Mouse (Mus musculus) forebrain, embryonic 12.5 days (tissue): ENCODE data around the gene Mxi1. TPM values are rescaled to one million over a fixed set of nuclear protein-coding genes. Genes with fewer than 3 reads are reported as not detected.
A peak's percentile ranks its signal among the peaks of the same experiment; 100 is the strongest.

Experiments
- ATAC-seq: fragments of 200-750 bp; cut with Nextera tagmentation; 2 replicates; pipeline ENCODE4 v1.8.0; 2017; ENCODE audit warnings: moderate TSS enrichment; ENCODE audit not compliant: low FRiP score
- H3K27ac ChIP-seq: fragments of 300-500 bp; sonication (generic); 2 replicates; pipeline ENCODE4 v1.5.1; 2016; ENCODE audit warnings: mild to moderate bottlenecking
- H3K27me3 ChIP-seq: fragments of 300-500 bp; sonication (generic); 2 replicates; pipeline ENCODE4 v1.6.1; 2016; ENCODE audit warnings: mild to moderate bottlenecking
- H3K36me3 ChIP-seq: fragments of 300-500 bp; sonication (generic); replicated peaks from 2 replicates; pipeline ENCODE4 v1.6.1; 2016; ENCODE audit warnings: mild to moderate bottlenecking
- H3K4me1 ChIP-seq: fragments of 300-500 bp; sonication (generic); 2 replicates; pipeline ENCODE4 v1.6.1; 2016
- H3K4me2 ChIP-seq: fragments of 300-500 bp; sonication (generic); 2 replicates; pipeline ENCODE4 v1.6.1; 2016; ENCODE audit warnings: mild to moderate bottlenecking, moderate library complexity
- H3K4me3 ChIP-seq: fragments of 300-500 bp; sonication (generic); replicated peaks from 2 replicates; pipeline ENCODE4 v1.5.1; 2016; ENCODE audit warnings: mild to moderate bottlenecking
- H3K9ac ChIP-seq: fragments of 300-500 bp; sonication (generic); 2 replicates; pipeline ENCODE4 v1.6.1; 2016; ENCODE audit warnings: mild to moderate bottlenecking
- H3K9me3 ChIP-seq: fragments of 300-500 bp; sonication (generic); 2 replicates; pipeline ENCODE4 v1.6.1; 2016
- WGBS: fragments of 180-500 bp; shearing (Covaris S2); methylation state at CpG from one replicate; pipeline ENCODE4 v1.1.7; 2016; 5-methylcytosine and 5-hydroxymethylcytosine counted together
- polyA plus RNA-seq: library from polyadenylated mRNA; unstranded; fragments of >200 nt; fragmentation: Nextera tagmentation; extraction: Ambion mirVana; gene quantifications from 2 replicates; pipeline ENCODE4 v1.2.1, GENCODE M21; 2016

Mxi1 gene
- polyA plus RNA-seq, 1 experiment from 2014 or later = 62.4 TPM

DNA sequence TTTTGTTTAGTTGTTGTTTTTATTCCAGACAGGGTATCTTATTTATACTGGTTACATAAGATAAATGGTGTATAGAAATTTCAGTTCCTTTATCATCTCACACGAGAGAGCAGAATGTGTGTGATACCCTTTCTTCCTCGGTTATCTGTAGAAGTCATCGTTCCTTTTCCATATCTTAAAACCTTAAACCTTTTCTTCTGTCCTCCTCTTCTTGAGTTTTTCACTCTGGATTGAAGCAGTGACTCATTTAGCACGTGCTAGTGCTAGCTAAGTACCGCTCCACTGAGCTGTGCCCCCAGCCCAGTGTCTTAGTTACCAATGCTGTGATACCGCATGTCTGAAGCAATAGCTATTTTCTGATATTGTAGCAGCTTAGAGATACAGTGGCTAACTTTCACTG, 23.4 kb downstream of the Mxi1 start:
- no peak overlapping the region for H3K4me3 ChIP-seq
- H3K4me2 ChIP-seq = no peak overlapping the region
- H3K27me3 ChIP-seq = no peaks in the 10 kb centered on the region
- WGBS = 97% methylated on average over 6 of the region's 6 CpGs
- peaks cover 12% of the 10 kb centered on the region for H3K4me1 ChIP-seq
- no peak for ATAC-seq
- peaks cover 41% of the 10 kb centered on the region for H3K36me3 ChIP-seq
- no peak overlapping the region for H3K27ac ChIP-seq
- no peak overlapping the region for H3K9ac ChIP-seq
- no peaks in the 10 kb centered on the region for H3K9me3 ChIP-seq

DNA sequence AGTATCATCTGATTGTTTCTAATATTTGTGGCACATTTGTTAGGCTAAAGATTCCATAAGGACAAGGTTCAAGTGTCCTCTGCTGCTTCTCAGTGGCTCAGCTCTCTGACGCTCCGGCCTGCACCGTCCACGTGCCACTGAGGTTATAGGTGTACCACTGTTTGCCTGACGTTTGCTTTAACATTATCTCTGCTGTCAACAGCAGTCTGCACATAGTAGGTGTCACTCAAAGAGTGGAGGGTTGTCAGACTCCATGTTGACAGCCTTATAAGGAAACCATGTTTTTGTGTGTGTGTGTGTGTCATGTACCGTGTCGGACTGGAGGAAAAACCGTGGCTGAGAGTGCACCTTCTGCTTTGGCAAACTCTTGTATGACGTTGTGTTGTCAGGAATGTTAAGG, 24.9 kb downstream of the Mxi1 start:
- H3K27ac ChIP-seq = no peak overlapping the region
- H3K9ac ChIP-seq = no peak overlapping the region
- H3K9me3 ChIP-seq = no peaks in the 10 kb centered on the region
- peaks cover 11% of the 10 kb centered on the region for H3K4me1 ChIP-seq
- no peak overlapping the region for H3K4me2 ChIP-seq
- WGBS = 96% methylated on average over 9 of the region's 9 CpGs
- H3K36me3 ChIP-seq = peaks cover 41% of the 10 kb centered on the region
- no peak for ATAC-seq
- H3K27me3 ChIP-seq = no peaks in the 10 kb centered on the region
- H3K4me3 ChIP-seq = no peak overlapping the region

DNA sequence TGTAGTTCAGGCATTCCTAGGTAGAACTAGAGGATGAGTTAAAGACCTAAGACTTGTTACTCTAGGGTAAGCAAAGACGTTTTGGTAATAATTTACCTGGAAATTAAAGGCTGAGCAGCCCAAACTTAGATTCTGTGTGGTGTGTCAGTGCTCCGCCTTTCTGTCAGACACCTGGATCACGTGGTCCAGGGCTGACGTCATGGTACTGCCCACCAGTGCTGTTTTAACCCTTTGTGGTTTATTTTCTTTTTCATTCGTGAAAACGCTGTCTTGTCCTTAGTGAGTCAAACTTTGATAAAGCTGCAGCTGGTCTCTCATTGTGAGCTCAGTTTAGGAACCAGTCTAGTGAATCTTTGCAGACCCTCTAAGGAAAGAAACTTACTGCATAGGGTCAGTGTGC, 30.1 kb downstream of the Mxi1 start:
- no peak overlapping the region for H3K4me2 ChIP-seq
- 21% methylated on average over 6 of the region's 6 CpGs for WGBS
- peaks cover 25% of the 10 kb centered on the region for H3K4me1 ChIP-seq
- no peak overlapping the region for H3K4me3 ChIP-seq
- no peaks in the 10 kb centered on the region for H3K9me3 ChIP-seq
- no peak overlapping the region for H3K27ac ChIP-seq
- peaks cover 13% of the 10 kb centered on the region for H3K36me3 ChIP-seq
- no peaks in the 10 kb centered on the region for H3K27me3 ChIP-seq
- H3K9ac ChIP-seq = no peak overlapping the region
- ATAC-seq = 0 out of 2 replicates have a peak, but pooled peaks have one; percentile 46

DNA sequence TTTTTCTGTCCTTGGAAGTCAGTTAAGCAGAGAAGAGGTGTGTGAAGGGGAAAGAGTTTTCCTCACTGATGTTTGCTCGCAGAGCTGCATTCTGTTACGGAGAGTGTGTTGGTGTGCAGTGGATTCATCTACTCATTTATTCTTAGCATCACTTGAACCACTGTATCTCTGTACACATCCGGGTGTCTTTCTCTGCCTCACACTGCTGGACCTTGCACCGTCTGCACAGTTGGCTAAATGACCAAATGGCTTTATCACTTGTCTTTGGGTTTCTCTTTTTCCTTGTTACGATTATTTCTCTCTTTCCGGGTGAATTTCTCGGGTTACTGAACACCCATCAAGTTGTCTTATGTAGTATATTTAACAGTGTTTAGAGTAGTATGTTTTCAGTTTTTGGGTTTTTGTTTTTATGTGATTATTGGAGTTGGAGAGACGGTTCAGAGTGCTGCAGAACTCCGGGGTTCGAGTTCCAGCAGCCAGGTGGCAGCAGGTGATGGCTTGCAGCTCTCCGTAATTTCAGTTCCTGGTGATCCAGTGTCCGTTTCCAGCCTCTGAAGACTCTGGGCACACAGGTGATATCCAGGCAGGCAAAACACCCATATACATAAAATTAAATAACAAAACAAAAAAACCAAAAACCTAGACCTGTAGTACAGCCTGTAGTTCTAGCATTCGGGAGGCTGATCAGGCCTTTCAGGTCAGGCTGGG, 33.0 kb downstream of the Mxi1 start:
- no peaks in the 10 kb centered on the region for H3K9me3 ChIP-seq
- H3K4me1 ChIP-seq = peaks cover 30% of the 10 kb centered on the region
- no peak overlapping the region for H3K9ac ChIP-seq
- peaks cover 11% of the 10 kb centered on the region; the same call in 1 of the 2 replicates for H3K36me3 ChIP-seq
- H3K27ac ChIP-seq = peak overlapping the region; percentile 20; the same call in 1 of the 2 replicates
- no peaks in the 10 kb centered on the region for H3K27me3 ChIP-seq
- no peak overlapping the region for H3K4me3 ChIP-seq
- ATAC-seq = no peak
- 93% methylated on average over 13 of the region's 13 CpGs for WGBS
- H3K4me2 ChIP-seq = no peak overlapping the region

DNA sequence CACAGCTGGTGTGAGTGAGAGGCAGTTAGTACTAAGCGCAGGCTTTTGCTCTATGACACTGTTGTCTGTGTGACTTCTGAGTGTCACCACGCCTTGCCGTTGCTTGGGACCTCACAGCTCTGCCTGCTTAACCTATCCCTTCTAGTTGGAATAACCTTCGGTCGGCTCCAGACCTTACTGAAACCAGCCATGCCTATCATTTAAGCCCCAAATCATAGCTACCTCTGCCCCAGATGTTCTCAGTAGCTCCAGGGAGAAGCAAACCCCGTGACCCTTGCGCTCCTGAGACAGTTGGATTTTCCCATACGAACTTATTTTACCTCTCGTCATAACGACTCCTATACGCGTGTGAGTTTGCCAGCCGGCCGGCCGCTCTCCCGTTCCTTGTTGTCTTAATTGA, 33.7 kb downstream of the Mxi1 start:
- Histone ChIP-seq H3K27ac (peak overlapping the region; percentile 20; the same call in 1 of the 2 replicates), H3K9ac (no peak overlapping the region)
- 80% methylated on average over 16 of the region's 16 CpGs for WGBS

DNA sequence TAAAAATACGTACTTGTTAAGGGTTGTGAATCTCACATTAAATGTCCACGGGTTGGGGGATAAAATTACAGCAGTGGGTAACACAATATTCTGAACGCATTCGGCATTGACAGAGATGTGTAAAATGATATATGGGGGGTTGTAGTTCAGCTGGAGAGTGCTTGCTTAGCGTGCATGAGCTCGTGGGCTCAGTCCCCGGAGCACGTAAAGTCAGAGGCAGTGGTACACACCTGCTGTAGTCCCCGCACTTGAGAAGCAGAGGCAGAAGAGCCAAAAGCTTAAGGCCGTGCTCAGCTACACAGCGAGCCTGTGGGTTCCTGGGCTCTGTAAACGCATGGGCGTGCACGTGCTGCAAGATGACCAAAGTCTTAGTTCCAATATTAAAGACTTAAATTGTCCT, 35.4 kb downstream of the Mxi1 start:
- 82% methylated on average over 14 of the region's 14 CpGs for WGBS
- H3K4me1 ChIP-seq = peaks cover 22% of the 10 kb centered on the region
- H3K4me3 ChIP-seq = no peak overlapping the region
- no peak overlapping the region for H3K4me2 ChIP-seq
- 0 out of 2 replicates have a peak overlapping the region, but pooled peaks have one; percentile 33 for H3K27ac ChIP-seq
- H3K9me3 ChIP-seq = no peaks in the 10 kb centered on the region
- H3K27me3 ChIP-seq = no peaks in the 10 kb centered on the region
- ATAC-seq = no peak
- H3K36me3 ChIP-seq = peaks cover 22% of the 10 kb centered on the region
- no peak overlapping the region for H3K9ac ChIP-seq

More for the DNA sequence above, 33.7 kb downstream of the Mxi1 start:
- Histone ChIP-seq H3K4me1 (peaks cover 30% of the 10 kb centered on the region), H3K4me2 (peak overlapping the region; percentile 17; the same call in 1 of the 2 replicates), H3K27me3 (no peaks in the 10 kb centered on the region), H3K36me3 (peaks cover 14% of the 10 kb centered on the region; the same call in 1 of the 2 replicates), H3K4me3 (no peak overlapping the region), H3K9me3 (no peaks in the 10 kb centered on the region)
- no peak for ATAC-seq

DNA sequence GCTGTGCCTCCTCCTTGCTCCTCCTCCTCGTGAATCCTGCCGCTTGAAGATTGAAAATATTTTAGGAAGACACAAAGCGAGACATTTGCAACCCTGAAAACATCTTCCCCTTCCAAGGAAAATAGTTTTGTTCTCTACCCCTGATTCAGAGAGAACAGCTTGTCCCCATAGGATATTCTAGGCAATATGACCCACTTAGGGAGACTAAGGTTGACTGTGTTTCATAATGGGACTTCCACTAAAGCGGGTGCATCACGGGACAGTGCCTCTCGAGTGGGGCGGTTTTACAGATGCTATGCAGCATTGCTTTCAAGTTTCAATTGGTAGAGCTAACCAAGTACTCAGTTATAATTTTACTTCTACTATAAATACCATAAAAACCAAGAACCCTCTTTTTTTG, 43.5 kb downstream of the Mxi1 start:
- H3K9me3 ChIP-seq = no peaks in the 10 kb centered on the region
- H3K27ac ChIP-seq = no peak overlapping the region
- H3K4me3 ChIP-seq = no peak overlapping the region
- no peak overlapping the region for H3K9ac ChIP-seq
- H3K4me2 ChIP-seq = no peak overlapping the region
- WGBS = 86% methylated on average over 7 of the region's 7 CpGs
- ATAC-seq = no peak
- H3K27me3 ChIP-seq = no peaks in the 10 kb centered on the region
- peaks cover 7% of the 10 kb centered on the region for H3K4me1 ChIP-seq
- H3K36me3 ChIP-seq = peaks cover 22% of the 10 kb centered on the region

DNA sequence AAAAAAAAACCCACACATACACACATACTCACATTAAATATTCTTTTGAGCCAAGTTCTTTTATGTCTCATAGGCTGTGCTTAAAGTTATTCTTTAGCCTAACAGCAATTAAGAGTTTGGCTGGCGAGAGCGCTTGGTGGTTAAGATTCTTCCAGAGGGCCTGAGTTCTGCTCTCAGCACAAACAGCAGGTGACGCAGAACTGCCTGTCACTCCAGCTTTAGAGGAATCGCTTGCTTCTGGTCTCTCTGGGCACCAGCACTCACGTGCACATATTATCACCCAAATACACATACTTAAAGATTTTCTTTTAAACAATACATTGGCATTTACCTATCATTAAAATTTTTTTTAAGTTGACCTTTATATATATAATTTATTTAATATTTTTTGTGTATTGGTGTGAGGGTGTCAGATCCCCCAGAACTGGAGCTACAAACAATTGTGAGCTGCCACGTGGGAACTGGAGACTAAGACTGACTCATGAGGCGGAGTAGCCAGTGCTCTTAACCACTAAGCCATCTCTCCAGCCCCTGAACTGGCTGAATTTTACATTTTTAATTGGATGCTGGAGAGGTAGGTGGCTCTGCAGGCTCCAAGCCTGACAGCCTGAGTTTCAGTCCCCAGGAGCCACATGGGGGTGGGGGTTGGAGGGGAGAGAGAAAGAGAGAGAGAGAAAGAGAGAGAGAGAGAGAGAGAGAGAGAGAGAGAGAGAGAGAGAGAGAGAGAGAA, 44.1 kb downstream of the Mxi1 start:
- 62% methylated on average over 7 of the region's 7 CpGs for WGBS
- Histone ChIP-seq H3K27me3 (no peaks in the 10 kb centered on the region), H3K9me3 (no peaks in the 10 kb centered on the region), H3K4me1 (peaks cover 13% of the 10 kb centered on the region), H3K27ac (no peak overlapping the region), H3K36me3 (peaks cover 22% of the 10 kb centered on the region), H3K4me3 (no peak overlapping the region), H3K4me2 (no peak overlapping the region), H3K9ac (no peak overlapping the region)
- ATAC-seq = no peak

DNA sequence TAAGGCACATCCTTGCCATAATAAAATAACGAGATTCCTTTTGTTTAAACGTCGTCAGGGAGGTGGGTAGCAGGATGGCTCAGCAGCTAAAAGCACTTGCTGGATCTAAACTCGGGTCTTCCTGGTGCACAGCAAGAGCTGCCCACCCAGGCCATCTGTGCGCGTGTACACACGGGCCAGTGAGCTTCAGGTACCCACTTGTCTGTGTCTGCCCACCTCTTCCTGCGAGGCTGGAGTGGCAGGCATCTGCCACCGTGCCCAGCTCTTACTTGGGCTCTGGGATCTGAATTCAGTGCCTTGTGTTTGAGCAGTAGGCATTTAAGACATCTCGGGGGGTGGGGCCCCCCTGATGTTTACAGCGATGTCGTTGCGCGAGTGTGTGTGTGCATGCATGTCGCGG, 44.7 kb downstream of the Mxi1 start:
- no peak for ATAC-seq
- Histone ChIP-seq H3K4me3 (no peak overlapping the region), H3K27me3 (no peaks in the 10 kb centered on the region), H3K36me3 (peaks cover 17% of the 10 kb centered on the region), H3K4me2 (no peak overlapping the region), H3K4me1 (peaks cover 19% of the 10 kb centered on the region), H3K9me3 (no peaks in the 10 kb centered on the region), H3K27ac (no peak overlapping the region), H3K9ac (no peak overlapping the region)
- WGBS = 79% methylated on average over 16 of the region's 16 CpGs

DNA sequence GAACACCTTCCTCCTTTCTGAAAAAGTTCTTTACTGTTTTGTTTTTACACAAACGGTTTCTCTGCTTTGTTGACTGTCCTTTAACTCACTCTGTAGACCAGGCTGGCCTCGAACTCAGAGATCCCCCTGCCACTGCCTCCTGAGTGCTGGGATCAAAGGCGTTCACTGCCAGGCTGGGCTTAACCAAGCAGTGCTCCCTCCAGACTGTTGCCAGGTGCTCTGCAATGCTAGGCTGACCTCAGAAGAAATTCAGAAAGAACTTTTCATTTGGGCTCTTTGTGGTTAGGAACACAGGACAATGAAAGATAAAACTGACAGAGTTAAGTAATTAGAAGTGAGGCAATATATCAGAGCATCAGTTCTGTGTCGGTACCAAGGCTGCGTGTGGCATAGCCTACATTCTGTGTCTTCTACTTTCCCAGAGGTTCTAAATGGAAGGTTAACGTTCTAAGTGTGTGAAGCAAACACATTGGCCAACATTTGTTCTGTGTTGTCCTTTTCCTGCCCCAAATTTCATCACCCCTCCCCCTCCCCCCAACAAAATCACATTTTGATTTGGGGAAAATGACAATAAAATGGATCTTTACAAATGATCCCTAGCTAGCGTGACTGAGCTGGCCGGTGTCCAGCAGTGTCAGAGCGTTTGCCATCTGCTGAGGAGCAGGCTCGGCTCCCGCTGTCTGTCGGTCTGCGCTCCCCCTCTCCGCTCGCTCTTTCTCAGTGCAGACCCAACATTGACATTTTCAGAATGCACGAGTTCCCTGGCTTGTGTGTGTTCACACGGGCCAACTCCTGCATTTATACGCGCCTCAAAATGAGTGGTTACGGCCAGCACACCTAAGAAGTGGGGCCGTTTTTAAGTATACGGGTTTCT, 49.1 kb downstream of the Mxi1 start:
- no peak overlapping the region for H3K9ac ChIP-seq
- 66% methylated on average over 22 of the region's 22 CpGs for WGBS
- peak overlapping the region; percentile 68 for H3K27ac ChIP-seq
- H3K4me1 ChIP-seq = peaks cover 19% of the 10 kb centered on the region
- no peak overlapping the region for H3K4me3 ChIP-seq
- H3K4me2 ChIP-seq = no peak overlapping the region
- H3K27me3 ChIP-seq = no peaks in the 10 kb centered on the region
- peak; percentile 71; the same call in 1 of the 2 replicates for ATAC-seq
- peaks cover 6% of the 10 kb centered on the region for H3K36me3 ChIP-seq
- no peaks in the 10 kb centered on the region for H3K9me3 ChIP-seq

DNA sequence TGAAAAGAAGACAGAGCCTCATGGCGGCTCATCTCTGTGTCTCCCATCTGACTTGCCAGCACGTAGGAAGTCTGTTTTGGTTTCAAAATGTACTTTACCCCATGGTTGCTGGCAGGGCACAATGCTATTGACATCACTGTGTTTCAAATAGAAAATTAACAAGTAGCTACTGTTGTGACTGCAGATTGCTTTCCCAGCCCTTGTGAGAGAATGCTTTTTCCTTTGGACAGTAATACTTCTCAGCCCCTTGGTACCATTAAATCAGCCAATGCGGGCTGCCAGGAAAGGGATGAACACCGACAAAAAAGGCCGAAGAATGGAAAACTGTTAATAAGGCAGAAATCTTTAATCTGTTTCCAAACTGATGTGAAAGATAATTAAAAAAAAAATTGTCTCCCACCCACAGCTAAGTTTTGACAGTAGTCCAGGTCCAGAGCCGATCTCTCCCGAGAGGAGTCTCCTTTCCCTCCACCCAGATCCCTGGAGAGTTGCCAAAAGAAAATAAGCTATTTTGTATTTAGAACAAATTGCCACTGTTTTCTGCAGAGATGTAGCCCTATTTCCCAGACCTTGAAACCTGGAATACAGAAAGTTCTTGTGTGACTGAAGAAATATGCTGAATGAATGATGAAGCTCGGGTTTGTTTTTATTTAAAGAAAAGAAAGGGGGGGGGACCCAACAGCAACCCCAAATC, 50.1 kb downstream of the Mxi1 start:
- Histone ChIP-seq H3K4me2 (no peak overlapping the region), H3K9me3 (no peaks in the 10 kb centered on the region), H3K4me1 (peaks cover 26% of the 10 kb centered on the region), H3K4me3 (no peak overlapping the region), H3K27me3 (no peaks in the 10 kb centered on the region), H3K27ac (peak overlapping the region; percentile 68; the same call in 1 of the 2 replicates), H3K36me3 (peaks cover 6% of the 10 kb centered on the region), H3K9ac (no peak overlapping the region)
- WGBS = 60% methylated on average over 8 of the region's 8 CpGs
- ATAC-seq = 0 out of 2 replicates have a peak, but pooled peaks have one; percentile 10
